Mouse (Mus musculus) midbrain, embryonic 15.5 days (tissue): ENCODE data around the gene Slc51b. TPM values are rescaled to one million over a fixed set of nuclear protein-coding genes. Genes with fewer than 3 reads are reported as not detected.

Source experiments
- ATAC-seq: fragments of 200-750 bp; cut with Nextera tagmentation; replicated peaks from 2 replicates; pipeline ENCODE4 v1.8.0; 2017; ENCODE audit warnings: moderate TSS enrichment
- H3K27ac ChIP-seq: fragments of 300-500 bp; sonication (generic); 2 replicates; pipeline ENCODE4 v1.5.1; 2015; ENCODE audit warnings: mild to moderate bottlenecking, inconsistent platforms
- H3K27me3 ChIP-seq: fragments of 300-500 bp; sonication (generic); replicated peaks from 2 replicates; pipeline ENCODE4 v1.6.1; 2015; ENCODE audit warnings: inconsistent platforms
- H3K36me3 ChIP-seq: fragments of 300-500 bp; sonication (generic); replicated peaks from 2 replicates; pipeline ENCODE4 v1.6.1; 2015; ENCODE audit warnings: inconsistent platforms
- H3K4me1 ChIP-seq: fragments of 300-500 bp; sonication (generic); 2 replicates; pipeline ENCODE4 v1.6.1; 2015; ENCODE audit warnings: inconsistent platforms
- H3K4me2 ChIP-seq: fragments of 300-500 bp; sonication (generic); 2 replicates; pipeline ENCODE4 v1.6.1; 2015; ENCODE audit warnings: inconsistent platforms, mild to moderate bottlenecking, moderate library complexity
- H3K4me3 ChIP-seq: fragments of 300-500 bp; sonication (generic); 2 replicates; pipeline ENCODE4 v1.5.1; 2015; ENCODE audit warnings: mild to moderate bottlenecking, inconsistent platforms
- H3K9ac ChIP-seq: fragments of 300-500 bp; sonication (generic); 2 replicates; pipeline ENCODE4 v1.6.1; 2015; ENCODE audit warnings: mild to moderate bottlenecking, inconsistent platforms
- H3K9me3 ChIP-seq: fragments of 300-500 bp; sonication (generic); 2 replicates; pipeline ENCODE4 v1.6.1; 2016; ENCODE audit warnings: inconsistent platforms
- WGBS: fragments of 180-500 bp; shearing (Covaris S2); methylation state at CpG from one replicate; pipeline ENCODE4 v1.1.7; 2015; ENCODE audit warnings: mixed read lengths; 5-methylcytosine and 5-hydroxymethylcytosine counted together
- polyA plus RNA-seq: library from polyadenylated mRNA; unstranded; fragments of >200 nt; fragmentation: Nextera tagmentation; extraction: Ambion mirVana; gene quantifications from 2 replicates; pipeline ENCODE4 v1.2.1, GENCODE M21; 2015

Gene Slc51b
- polyA plus RNA-seq, 1 experiment from 2014 or later: not detected

GRCm38 (mm10) chr9:65434140-65434539, 11.4 kb upstream of the Slc51b start:
- Histone ChIP-seq H3K27me3 (no peaks in the 10 kb centered on the region), H3K9me3 (no peaks in the 10 kb centered on the region), H3K27ac (no peak overlapping the region), H3K4me1 (peaks cover 12% of the 10 kb centered on the region), H3K9ac (no peak overlapping the region), H3K36me3 (no peaks in the 10 kb centered on the region; the same call in 1 of the 2 replicates), H3K4me3 (no peak overlapping the region), H3K4me2 (no peak overlapping the region)
- ATAC-seq: no peak
- 58% methylated on average over 5 of the region's 5 CpGs for whole genome bisulfite sequencing

GRCm38 (mm10) chr9:65432236-65432635, 9.5 kb upstream of the Slc51b start:
- Histone ChIP-seq H3K27ac (no peak overlapping the region), H3K4me1 (peaks cover 11% of the 10 kb centered on the region), H3K27me3 (no peaks in the 10 kb centered on the region), H3K9me3 (no peaks in the 10 kb centered on the region), H3K4me2 (no peak overlapping the region), H3K9ac (no peak overlapping the region), H3K36me3 (no peaks in the 10 kb centered on the region), H3K4me3 (no peak overlapping the region)
- WGBS: 2% methylated on average over 3 of the region's 3 CpGs
- no peak for ATAC-seq

- H3K4me1 ChIP-seq: no peaks in the 10 kb centered on the region
- ATAC-seq: no peak
Observed at GRCm38 (mm10) chr9:65430921-65431320, 8.2 kb upstream of the Slc51b start.

GRCm38 (mm10) chr9:65430401-65430800, 7.6 kb upstream of the Slc51b start:
- H3K27ac ChIP-seq: no peak overlapping the region
- ATAC-seq: no peak

More at GRCm38 (mm10) chr9:65430921-65431320, 8.2 kb upstream of the Slc51b start:
- 94% methylated on average over 5 of the region's 5 CpGs for WGBS
- H3K36me3 ChIP-seq: no peaks in the 10 kb centered on the region
- H3K9me3 ChIP-seq: no peaks in the 10 kb centered on the region
- no peak overlapping the region for H3K9ac ChIP-seq
- no peak overlapping the region for H3K27ac ChIP-seq
- no peak overlapping the region for H3K4me2 ChIP-seq
- H3K4me3 ChIP-seq: no peak overlapping the region
- no peaks in the 10 kb centered on the region for H3K27me3 ChIP-seq

GRCm38 (mm10) chr9:65428003-65428402, 5.2 kb upstream of the Slc51b start:
- ATAC-seq: no peak
- Histone ChIP-seq H3K4me2 (no peak overlapping the region), H3K27me3 (no peaks in the 10 kb centered on the region), H3K9ac (no peak overlapping the region), H3K4me3 (no peak overlapping the region), H3K36me3 (no peaks in the 10 kb centered on the region), H3K9me3 (no peaks in the 10 kb centered on the region), H3K4me1 (no peaks in the 10 kb centered on the region), H3K27ac (no peak overlapping the region)
- WGBS: 82% methylated on average over 5 of the region's 5 CpGs

More at GRCm38 (mm10) chr9:65430401-65430800, 7.6 kb upstream of the Slc51b start:
- Histone ChIP-seq H3K36me3 (no peaks in the 10 kb centered on the region), H3K9me3 (no peaks in the 10 kb centered on the region), H3K4me2 (no peak overlapping the region), H3K4me1 (no peaks in the 10 kb centered on the region), H3K9ac (no peak overlapping the region), H3K4me3 (no peak overlapping the region), H3K27me3 (no peaks in the 10 kb centered on the region)

- H3K4me1 ChIP-seq: no peaks in the 10 kb centered on the region
- H3K9ac ChIP-seq: no peak overlapping the region
- no peak overlapping the region for H3K4me3 ChIP-seq
- H3K4me2 ChIP-seq: no peak overlapping the region
- no peak for ATAC-seq
- no peak overlapping the region for H3K27ac ChIP-seq
- H3K9me3 ChIP-seq: no peaks in the 10 kb centered on the region
- no peaks in the 10 kb centered on the region for H3K27me3 ChIP-seq
- 76% methylated on average over 2 of the region's 2 CpGs for WGBS
- H3K36me3 ChIP-seq: no peaks in the 10 kb centered on the region
Observed at GRCm38 (mm10) chr9:65427511-65427910, 4.8 kb upstream of the Slc51b start.

GRCm38 (mm10) chr9:65424393-65424792, 1.6 kb upstream of the Slc51b start:
- Histone ChIP-seq H3K4me2 (no peak overlapping the region), H3K9ac (no peak overlapping the region), H3K4me3 (no peak overlapping the region), H3K9me3 (no peaks in the 10 kb centered on the region), H3K27ac (no peak overlapping the region), H3K27me3 (no peaks in the 10 kb centered on the region), H3K4me1 (no peaks in the 10 kb centered on the region), H3K36me3 (no peaks in the 10 kb centered on the region)
- no peak for ATAC-seq
- 57% methylated on average over 3 of the region's 3 CpGs for WGBS

- Histone ChIP-seq H3K27ac (no peak overlapping the region), H3K9me3 (no peaks in the 10 kb centered on the region), H3K9ac (no peak overlapping the region), H3K4me1 (no peaks in the 10 kb centered on the region), H3K4me2 (no peak overlapping the region), H3K4me3 (no peak overlapping the region), H3K27me3 (no peaks in the 10 kb centered on the region), H3K36me3 (no peaks in the 10 kb centered on the region)
- 73% methylated on average over 3 of the region's 3 CpGs for WGBS
- no peak for ATAC-seq
Observed at GRCm38 (mm10) chr9:65419633-65420032, 3.1 kb downstream of the Slc51b start.

GRCm38 (mm10) chr9:65417738-65418137, 5.0 kb downstream of the Slc51b start:
- Histone ChIP-seq H3K9me3 (no peaks in the 10 kb centered on the region), H3K36me3 (no peaks in the 10 kb centered on the region), H3K4me3 (no peak overlapping the region), H3K9ac (no peak overlapping the region), H3K27me3 (no peaks in the 10 kb centered on the region), H3K4me2 (no peak overlapping the region), H3K4me1 (no peaks in the 10 kb centered on the region), H3K27ac (no peak overlapping the region)
- ATAC-seq: no peak
- WGBS: 57% methylated on average over 3 of the region's 3 CpGs

- 86% methylated on average over 3 of the region's 3 CpGs for WGBS
- Histone ChIP-seq H3K9me3 (no peaks in the 10 kb centered on the region), H3K4me3 (no peak overlapping the region), H3K36me3 (no peaks in the 10 kb centered on the region), H3K4me2 (no peak overlapping the region), H3K9ac (no peak overlapping the region), H3K27ac (no peak overlapping the region), H3K4me1 (no peaks in the 10 kb centered on the region), H3K27me3 (no peaks in the 10 kb centered on the region)
- ATAC-seq: no peak
Observed at GRCm38 (mm10) chr9:65411326-65411725, 11.4 kb downstream of the Slc51b start.

GRCm38 (mm10) chr9:65410378-65410777, 12.4 kb downstream of the Slc51b start:
- no peak for ATAC-seq
- Histone ChIP-seq H3K27me3 (no peaks in the 10 kb centered on the region), H3K27ac (no peak overlapping the region), H3K4me1 (no peaks in the 10 kb centered on the region), H3K4me2 (no peak overlapping the region), H3K4me3 (no peak overlapping the region), H3K9me3 (no peaks in the 10 kb centered on the region), H3K9ac (no peak overlapping the region), H3K36me3 (no peaks in the 10 kb centered on the region)
- 85% methylated on average over 8 of the region's 8 CpGs for WGBS

- Histone ChIP-seq H3K9ac (no peak overlapping the region), H3K27me3 (no peaks in the 10 kb centered on the region), H3K9me3 (no peaks in the 10 kb centered on the region), H3K4me3 (no peak overlapping the region), H3K4me1 (no peaks in the 10 kb centered on the region), H3K4me2 (no peak overlapping the region), H3K27ac (no peak overlapping the region), H3K36me3 (no peaks in the 10 kb centered on the region)
- WGBS: 72% methylated on average over 5 of the region's 5 CpGs
- no peak for ATAC-seq
Observed at GRCm38 (mm10) chr9:65408871-65409295, 13.9 kb downstream of the Slc51b start.

- Histone ChIP-seq H3K9me3 (no peaks in the 10 kb centered on the region), H3K4me1 (no peaks in the 10 kb centered on the region), H3K27ac (no peak overlapping the region), H3K4me3 (no peak overlapping the region), H3K27me3 (no peaks in the 10 kb centered on the region), H3K36me3 (no peaks in the 10 kb centered on the region), H3K4me2 (no peak overlapping the region), H3K9ac (no peak overlapping the region)
- WGBS: 82% methylated on average over 3 of the region's 3 CpGs
- ATAC-seq: no peak
Observed at GRCm38 (mm10) chr9:65407861-65408260, 14.9 kb downstream of the Slc51b start.
